ENCODE assay signal across 8 mouse cellular contexts in genomic region chr2:34249961-34250658, GRCm38 (mm10).
DNase-seq lines count a peak whose midpoint lies in the region; ATAC-seq lines count a peak whose summit lies in the region.

No protein-coding gene starts in this region.

- DNase-seq in heart, postnatal 36 days, result no peak
- DNase-seq in brain, adult 2 months (ENCODE audit: low read depth, low spot score), result peak; percentile 57
- DNase-seq in forelimb bud, embryonic 11.5 days (ENCODE audit: low read depth, low spot score), result peak; percentile 20
- DNase-seq in adrenal gland, postnatal 25 days, result no peak
- DNase-seq in gastrocnemius, postnatal 25 days, result no peak
- no peak for DNase-seq in thymus, postnatal 0 days (ENCODE audit: low spot score)

- H3K27ac ChIP-seq in heart, embryonic 12.5 days (ENCODE audit: poor library complexity, severe bottlenecking), result peak overlapping the region; percentile 61
- no peak overlapping the region for H3K27ac ChIP-seq in liver, embryonic 15.5 days (replicated peaks)

- WGBS in heart, embryonic 12.5 days, result 3% methylated on average over 18 of the region's 18 CpGs
- 7% methylated on average over 18 of the region's 18 CpGs for WGBS in liver, embryonic 15.5 days (ENCODE audit: insufficient replicate concordance)

- intact Hi-C loops in heart, postnatal 36 days (cut with DNase I), result loop anchor here (5.0 kb wide), 1 partner anchor 122 kb away; the partner anchor contains the start of gene Pbx3

- peak overlapping the region; percentile 59 for H3K4me3 ChIP-seq in heart, embryonic 12.5 days
- H3K4me3 ChIP-seq in liver, embryonic 15.5 days (replicated peaks), result peak overlapping the region; percentile 51

- no peaks in the 10 kb centered on the region for H3K27me3 ChIP-seq in heart, embryonic 12.5 days (replicated peaks)
- H3K27me3 ChIP-seq in liver, embryonic 15.5 days, result peaks cover 18% of the 10 kb centered on the region

- ATAC-seq in heart, embryonic 12.5 days (ENCODE audit: insufficient number of reproducible peaks, low FRiP score), result peak; percentile 51; the same call in 1 of the 2 replicates
- ATAC-seq in liver, embryonic 15.5 days (ENCODE audit: insufficient read depth), result no peak

- H3K4me2 ChIP-seq in heart, embryonic 12.5 days, result peak overlapping the region; percentile 70
- H3K4me2 ChIP-seq in liver, embryonic 15.5 days, result peak overlapping the region; percentile 65

- H3K36me3 ChIP-seq in heart, embryonic 12.5 days, result no peaks in the 10 kb centered on the region
- no peaks in the 10 kb centered on the region for H3K36me3 ChIP-seq in liver, embryonic 15.5 days (replicated peaks)

- peaks cover 7% of the 10 kb centered on the region; the same call in 1 of the 2 replicates for H3K4me1 ChIP-seq in heart, embryonic 12.5 days (replicated peaks)
- H3K4me1 ChIP-seq in liver, embryonic 15.5 days (replicated peaks), result peaks cover 3% of the 10 kb centered on the region; the same call in 1 of the 2 replicates

- peak overlapping the region; percentile 69 for H3K9ac ChIP-seq in heart, embryonic 12.5 days
- H3K9ac ChIP-seq in liver, embryonic 15.5 days, result peak overlapping the region; percentile 18

- no peaks in the 10 kb centered on the region for H3K9me3 ChIP-seq in heart, embryonic 12.5 days (replicated peaks)
- H3K9me3 ChIP-seq in liver, embryonic 15.5 days (replicated peaks), result no peaks in the 10 kb centered on the region

Comparison
In these comparisons a context has a peak if more than half of its experiments do, and no peak if none do; other contexts are left out.
1. DNase-seq: peak in brain, adult 2 months (single experiment) and forelimb bud, embryonic 11.5 days (single experiment); none in heart, postnatal 36 days (0 of 2), adrenal gland, postnatal 25 days (single experiment), gastrocnemius, postnatal 25 days (single experiment) and thymus, postnatal 0 days (single experiment).